Mouse (Mus musculus) megakaryocyte, adult 5-6 weeks (primary cell): ENCODE data around the gene Trim8. TPM values are rescaled to one million over a fixed set of nuclear protein-coding genes. Genes with fewer than 3 reads are reported as not detected.
A peak's percentile ranks its signal among the peaks of the same experiment; 100 is the strongest.

ENCODE experiments used
- ATAC-seq: 2 replicates; pipeline ENCODE4 v1.8.0; 2016; ENCODE audit warnings: mild to moderate bottlenecking, inconsistent platforms; ENCODE audit not compliant: poor library complexity, severe bottlenecking
- total RNA-seq, 2 experiments: library from RNA; stranded (forward) in 1 of 2; stranded (reverse) in 1 of 2; fragments of 153-499, 151-499 nt in 1 of 2; fragments of 221-1000, 200-1000 nt in 1 of 2; gene quantifications; 2 replicates each; pipeline versions ENCODE4 v1.2.3 to v1.2.4; 2015 to 2017

Gene Trim8
- total RNA-seq, 2 experiments from 2014 or later = 18.2 to 20.1 TPM

DNA sequence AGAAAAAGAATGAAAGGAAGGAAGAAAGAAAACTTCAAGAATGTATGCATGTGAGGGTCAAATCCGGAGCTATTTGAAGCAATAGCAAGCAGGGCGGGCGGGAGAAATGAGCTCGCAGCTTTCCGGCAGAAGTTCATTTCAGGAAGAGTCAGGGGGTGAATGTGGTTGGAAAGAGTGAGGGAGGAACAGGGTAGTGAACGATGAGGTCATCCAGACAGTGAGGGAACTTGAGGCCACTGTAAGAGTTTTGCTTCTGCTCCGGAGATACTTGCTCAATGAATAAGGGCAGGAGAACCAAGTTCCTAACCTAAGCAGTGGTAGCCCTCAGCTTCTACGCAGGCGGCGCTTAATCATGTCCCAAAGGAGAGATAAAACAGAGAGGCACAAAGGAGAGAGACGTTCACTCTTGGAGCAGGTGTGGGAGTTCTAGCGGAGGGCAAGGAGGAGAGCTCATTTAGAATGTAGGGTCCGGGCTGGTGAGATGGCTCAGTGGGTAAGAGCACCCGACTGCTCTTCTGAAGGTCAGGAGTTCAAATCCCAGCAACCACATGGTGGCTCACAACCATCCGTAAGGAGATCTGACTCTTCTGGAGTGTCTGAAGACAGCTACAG lies 21.0 kb downstream of the Trim8 start:
- peak; percentile 85 for ATAC-seq

GRCm38 (mm10) chr19:46523131-46523479 lies 21.6 kb downstream of the Trim8 start:
- ATAC-seq = no peak

DNA sequence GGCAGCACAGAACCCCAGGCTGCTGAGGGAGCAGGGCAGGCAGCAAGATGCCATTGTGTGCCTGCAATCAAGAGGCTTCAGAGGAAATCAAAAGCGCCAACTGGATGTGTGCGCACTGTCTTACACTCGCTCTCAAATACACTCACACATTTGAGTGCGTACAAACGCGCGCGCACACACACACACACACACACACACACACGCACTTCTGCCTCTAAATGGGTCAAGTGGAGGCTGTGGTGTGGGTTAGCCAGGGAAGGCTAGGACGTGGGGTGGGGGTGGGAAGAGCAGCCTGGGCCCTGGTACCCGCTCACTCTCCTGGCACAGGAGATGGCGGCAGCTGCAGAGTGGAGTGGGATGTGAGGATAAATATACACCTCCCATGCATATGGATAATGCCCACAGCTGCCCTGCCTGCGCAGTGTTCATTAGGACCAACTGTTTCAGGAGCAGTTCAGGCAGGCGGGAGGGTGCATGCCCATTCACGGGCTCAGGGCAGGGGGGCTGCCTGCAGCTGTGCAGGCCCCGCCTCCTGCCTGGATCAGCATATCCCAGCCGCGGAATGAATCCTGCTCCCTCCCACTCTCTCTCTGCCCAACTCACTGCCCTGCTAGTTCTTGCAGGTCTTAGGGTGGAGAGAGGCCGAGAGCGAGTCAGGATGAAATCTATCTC lies 22.1 kb downstream of the Trim8 start:
- ATAC-seq = no peak

DNA sequence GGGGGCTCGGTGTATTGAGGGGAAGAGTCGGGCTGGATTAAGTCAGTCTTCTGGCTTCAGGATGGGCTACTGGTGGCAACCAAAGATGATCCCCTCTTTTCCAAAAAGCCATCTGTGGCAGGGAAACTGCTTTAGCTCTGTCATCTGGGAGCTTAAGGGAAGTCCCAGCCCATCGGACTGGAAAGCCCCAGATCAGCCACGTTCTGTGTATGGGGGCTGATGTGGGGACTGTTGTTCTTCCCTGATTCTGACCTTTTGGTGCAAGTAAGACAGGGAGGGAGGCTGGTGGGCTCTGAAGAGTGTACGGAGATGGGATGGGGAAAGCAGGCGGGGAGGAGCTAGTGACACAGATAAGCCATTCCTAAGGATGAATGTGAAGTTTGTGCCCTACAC lies 22.6 kb downstream of the Trim8 start:
- no peak for ATAC-seq

DNA sequence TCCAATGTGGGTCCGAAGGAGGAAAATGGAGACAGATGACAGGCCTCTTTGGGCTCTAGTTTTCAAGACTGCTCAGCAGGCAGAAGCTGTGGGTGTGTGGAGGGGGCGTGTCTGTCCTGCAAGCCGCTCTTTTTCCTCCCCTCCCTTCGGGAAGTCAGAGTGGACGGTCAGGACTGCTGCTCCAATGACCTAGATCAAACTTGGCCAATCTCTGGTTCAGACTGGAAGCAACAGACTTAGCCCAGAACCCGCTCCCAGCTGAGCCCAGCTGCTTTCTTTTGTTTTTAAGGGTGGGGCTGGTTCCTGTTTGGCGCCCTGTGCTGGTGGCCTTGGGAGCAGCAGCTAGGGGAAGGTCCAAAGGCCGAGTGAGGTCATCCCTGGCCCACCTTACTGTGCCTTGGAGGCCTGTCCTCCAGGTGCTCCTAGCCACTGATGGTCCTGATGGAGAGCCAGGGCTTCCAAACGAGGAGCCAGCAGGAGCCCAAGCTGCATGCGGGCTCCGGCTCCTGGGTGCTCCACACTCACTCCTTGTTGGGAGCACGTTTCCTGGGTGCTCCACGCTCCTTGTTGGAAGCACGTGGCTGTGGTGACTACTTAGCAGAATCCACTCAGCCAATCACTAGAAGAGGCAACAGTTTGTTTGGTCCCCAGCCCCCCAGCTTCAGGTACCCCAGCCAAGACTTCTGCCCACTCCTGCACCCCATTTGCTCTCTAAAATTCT lies 23.3 kb downstream of the Trim8 start:
- ATAC-seq = peak; percentile 38

DNA sequence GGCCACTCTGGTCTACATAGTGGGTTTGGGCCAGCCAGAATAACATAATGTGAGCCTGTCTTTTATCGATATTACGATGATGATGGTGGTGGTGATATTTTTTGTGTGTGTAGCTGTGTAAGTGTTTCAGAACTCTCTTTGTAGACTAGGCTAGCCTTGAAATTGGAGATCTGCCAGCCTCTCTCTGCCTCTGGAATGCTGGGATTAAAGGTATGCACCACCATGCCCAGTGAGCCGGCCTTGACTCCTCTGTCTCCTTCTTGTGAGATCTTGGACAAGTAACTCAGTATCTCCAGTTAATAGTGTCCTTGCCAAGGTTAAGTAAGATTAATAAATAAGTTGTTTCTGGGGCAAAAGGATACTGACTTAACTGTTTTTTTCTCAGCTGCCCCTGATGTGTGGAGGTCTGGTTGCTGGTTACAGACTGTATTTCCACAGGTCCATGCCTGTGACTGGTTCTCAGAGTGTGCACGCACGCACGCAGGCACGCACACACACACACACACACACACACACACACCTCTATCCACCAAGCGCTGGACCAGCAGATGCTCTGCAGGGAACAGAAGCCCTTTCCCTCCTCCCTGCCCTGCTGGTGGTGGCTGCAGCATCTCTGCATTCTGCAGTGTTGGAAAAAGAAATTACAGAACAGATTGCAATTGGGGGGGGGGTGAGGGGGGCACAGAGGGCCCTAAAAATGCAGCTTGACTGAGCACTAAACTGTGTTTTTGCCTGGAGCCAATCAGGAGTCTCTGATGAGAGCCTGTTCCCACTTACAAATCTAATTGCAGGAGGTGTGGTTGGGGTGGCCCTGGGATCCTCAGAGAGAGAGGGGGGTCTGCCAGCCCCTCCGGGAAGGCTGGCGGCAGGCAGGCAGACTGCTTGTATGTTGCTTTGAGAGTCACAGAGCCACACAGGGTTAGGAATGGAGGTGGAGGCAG lies 24.5 kb downstream of the Trim8 start:
- no peak for ATAC-seq

DNA sequence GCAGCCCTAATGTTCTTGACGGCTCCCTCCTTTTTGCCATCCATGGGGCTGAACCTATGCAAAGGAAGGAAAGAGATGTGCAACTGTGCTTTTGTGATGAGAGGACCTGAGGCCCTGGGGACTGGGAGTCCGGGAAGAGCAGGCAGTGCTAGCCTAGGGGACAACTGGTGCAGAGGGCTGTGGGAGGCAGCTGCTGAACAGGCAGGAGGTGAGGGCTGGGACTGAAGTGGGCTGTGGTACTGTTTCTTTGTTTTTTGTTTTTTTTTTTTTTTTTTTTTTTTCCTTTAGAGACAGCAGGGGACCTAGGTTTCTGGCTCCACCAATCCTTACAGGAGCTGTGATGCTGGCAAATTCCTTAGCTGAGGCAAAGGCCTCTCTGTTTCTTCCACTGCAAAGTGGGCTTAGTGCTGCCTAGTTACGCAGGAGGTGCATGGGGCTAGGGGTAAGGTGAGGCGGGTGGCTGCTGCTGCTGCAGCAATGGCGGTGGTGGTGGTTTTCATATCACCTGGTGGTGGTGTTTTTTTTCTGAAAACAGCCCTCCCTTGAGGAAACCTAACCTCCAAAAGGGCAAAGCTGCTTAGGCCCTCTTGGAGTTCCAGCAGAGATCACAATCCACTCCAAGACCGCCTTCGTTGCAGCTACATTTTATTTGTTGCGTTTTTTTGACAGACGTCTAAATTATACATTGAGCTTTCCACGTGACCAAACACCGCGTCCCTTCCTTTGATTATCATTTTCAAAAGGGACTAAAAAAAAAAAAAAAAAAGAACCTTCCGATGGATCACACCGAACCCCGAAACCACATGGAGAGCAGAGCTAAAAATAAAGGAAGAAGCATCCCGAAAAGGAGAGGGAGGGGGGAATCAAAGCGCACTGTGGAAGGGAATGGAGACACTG lies 26.4 kb downstream of the Trim8 start:
- ATAC-seq = no peak

- ATAC-seq = peak; percentile 58
Measured at GRCm38 (mm10) chr19:46528529-46529213, 27.2 kb downstream of the Trim8 start.

- no peak for ATAC-seq
Measured at GRCm38 (mm10) chr19:46529601-46530448, 28.3 kb downstream of the Trim8 start.

DNA sequence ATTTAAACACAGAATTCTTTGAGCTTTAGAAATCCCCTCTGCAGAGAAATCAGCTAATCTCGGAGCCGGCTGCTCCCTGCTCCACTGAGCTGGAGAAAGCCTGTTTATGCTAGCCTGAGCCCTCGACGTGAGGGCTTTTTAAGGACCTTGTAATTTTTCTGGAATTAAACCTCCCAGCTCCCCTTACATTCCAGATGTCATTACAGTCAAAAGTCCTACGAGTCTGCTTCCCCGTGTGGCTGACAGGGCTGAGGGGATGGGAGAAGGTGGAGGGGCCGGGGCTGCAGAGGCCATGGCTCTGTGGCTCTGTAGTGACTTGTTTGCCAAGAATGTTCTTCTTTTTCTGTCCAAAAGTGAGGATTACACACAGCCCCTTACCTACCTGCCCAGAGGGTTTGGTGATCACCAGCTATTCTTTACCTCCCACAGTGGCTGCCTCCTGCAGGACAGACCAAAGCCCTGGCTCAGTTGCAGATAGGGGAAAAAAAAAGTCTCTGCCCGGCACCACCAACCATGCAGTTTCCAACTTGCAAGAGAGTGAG lies 29.0 kb downstream of the Trim8 start:
- no peak for ATAC-seq

DNA sequence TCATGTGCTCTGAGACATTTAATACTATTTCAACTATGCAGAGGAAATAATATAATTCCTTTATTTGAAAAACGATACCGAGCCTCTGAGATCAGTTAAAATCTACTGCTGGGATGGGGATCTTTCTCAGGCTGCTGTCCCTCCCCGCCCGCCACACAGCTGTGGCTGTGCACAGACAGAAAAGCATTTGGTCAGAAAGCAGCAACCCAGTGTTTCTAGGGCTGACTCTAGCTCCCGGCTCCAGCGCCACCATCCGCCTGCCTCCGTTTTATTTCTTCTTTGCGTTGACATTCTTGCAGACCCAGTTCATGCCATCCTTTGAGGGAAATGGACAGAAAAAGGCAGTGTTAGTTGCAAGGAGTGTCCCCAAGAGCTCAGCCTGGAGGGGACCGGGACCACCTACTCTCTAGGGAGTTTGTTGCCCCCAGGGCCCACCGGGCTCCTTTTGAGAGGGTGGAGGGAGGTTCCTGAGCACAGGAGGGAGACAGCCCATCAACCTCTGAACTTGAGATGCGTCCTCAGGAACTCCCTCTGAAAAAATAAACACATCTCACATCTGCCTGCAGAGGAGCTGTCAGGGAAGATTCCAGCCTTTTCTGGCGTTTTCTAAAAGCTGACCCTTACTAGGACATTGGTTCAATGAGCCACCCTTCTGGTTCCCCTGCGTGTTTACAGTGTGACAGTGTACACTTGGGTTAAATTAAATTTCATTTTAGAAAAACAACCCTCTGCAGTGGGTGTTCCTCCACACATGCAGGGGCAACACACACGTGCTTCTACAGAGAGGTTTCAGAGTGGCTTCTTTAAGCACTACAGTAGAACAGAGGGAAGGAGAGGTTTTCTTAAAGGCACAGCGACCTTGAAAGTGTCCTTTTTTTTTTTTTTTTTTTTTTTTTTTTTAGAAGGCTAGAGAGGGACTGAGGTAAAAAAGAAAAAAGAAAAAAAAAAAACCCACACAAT lies 29.8 kb downstream of the Trim8 start:
- ATAC-seq = no peak

GRCm38 (mm10) chr19:46532031-46532688 lies 30.7 kb downstream of the Trim8 start:
- ATAC-seq = no peak

GRCm38 (mm10) chr19:46533066-46533465 lies 31.6 kb downstream of the Trim8 start:
- no peak for ATAC-seq

DNA sequence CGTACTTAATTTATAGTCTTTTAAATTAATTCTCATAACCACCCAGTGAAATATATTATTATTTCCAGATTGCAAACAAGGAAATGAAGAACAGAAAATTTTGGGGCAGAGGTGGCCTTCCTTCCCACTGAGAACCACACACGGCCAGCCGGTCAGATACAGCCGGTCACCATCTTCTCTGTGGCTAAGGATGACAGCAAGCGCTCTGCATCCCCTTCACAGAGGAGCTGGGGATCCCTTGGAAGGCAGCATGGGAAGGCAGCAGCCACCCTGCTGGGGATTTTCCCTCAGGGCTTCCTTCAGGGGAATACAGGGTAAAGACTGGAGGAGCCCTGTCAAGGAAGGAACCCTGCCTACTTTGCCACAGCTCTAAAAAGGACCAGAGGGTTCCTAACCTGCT lies 32.0 kb downstream of the Trim8 start:
- no peak for ATAC-seq

DNA sequence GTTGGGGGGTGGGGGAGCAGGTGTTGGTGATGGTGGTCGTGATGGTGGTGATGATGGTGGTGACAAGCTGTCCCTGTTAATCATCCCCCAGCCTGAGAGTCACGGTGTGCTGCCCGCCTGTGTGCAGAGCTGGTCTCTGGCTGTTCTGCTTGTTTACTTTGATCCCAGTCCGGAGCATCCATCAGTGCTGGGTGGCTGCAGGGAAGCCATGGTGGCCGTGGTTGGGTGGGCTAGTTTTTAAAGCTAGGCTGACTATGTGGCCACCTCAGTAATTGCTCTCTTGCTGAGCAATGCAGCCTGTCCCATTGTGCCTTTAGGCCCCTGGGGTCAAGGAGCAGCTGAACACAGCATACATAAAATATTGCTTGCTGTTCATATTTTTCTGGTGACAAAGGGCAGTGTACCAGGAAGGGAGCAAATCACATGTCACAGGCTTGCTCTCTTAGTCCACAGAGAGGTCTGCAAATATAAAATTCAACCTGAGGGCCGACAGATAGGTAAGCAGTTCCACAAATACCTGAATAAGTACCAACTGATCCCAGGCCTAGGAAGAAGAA lies 33.1 kb downstream of the Trim8 start:
- ATAC-seq = no peak

GRCm38 (mm10) chr19:46537357-46537756 lies 35.9 kb downstream of the Trim8 start:
- no peak for ATAC-seq
